Mouse (Mus musculus) right cerebral cortex, adult 18-20 months (tissue): ENCODE measurements around the gene AU022252.
A peak's percentile ranks its signal among the peaks of the same experiment; 100 is the strongest.

Experiments used
- DNase-seq: peaks from one replicate; pipeline ENCODE4 v3.0.0; 2022; ENCODE audit warnings: mixed read lengths

AU022252 gene

DNA sequence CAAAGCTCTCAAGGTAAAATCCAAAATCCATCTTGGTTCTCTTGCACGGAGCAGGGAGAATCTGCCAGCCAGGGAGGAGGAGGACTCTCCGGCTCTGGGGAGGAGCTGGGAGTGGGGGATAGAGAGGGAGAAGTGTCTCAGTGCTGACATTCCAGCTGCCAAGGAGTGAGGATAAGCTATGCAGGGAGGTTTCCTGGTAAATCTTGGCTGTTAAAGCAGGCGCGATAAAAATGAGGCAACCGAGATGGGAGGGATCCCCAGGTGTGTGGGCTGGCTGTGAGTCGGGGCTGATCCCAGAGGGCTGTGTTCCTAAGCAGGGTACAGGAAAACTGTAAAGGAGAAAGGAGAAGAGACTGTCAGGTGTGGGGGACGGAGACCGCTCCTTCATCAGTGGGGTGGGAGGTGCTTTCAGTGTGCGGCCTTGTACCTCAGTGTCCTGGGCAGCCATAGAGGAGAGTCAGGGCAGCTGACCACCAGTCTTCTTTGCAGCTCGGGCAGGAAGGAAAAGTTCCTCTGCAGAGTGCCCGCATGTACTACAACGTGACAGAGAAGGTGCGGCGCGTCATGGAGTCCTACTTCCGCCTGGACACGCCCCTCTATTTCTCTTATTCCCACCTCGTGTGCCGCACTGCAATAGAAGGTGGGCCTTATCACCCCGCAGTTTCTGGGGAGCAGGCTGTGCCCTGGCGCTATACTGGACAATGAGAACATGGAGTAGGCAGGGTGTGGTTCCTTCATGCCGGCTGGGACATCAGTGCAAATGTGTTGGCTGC, 12.1 kb upstream of the AU022252 start:
- DNase-seq: peak; percentile 89

- DNase-seq: no peak
Observed at GRCm38 (mm10) chr4:119242571-119242970, 10.1 kb upstream of the AU022252 start.

DNA sequence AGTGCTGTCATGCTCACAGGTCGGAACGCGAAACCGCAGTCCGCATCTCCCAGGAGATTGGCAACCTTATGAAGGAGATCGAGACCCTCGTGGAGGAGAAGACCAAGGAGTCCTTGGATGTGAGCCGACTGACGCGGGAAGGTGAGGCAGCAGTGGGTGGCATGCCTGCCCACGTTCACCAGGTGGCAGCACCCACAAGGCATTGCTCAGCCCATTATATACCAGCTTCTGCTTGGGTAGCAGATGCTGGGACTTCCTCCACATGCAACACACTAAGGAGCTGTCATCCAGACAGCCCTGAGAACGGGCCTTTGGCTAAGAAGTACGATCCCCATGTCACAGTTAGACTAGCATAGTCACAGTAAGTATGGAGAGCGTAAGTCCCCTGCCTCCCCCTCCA, 9.2 kb upstream of the AU022252 start:
- peak; percentile 61 for DNase-seq

DNA sequence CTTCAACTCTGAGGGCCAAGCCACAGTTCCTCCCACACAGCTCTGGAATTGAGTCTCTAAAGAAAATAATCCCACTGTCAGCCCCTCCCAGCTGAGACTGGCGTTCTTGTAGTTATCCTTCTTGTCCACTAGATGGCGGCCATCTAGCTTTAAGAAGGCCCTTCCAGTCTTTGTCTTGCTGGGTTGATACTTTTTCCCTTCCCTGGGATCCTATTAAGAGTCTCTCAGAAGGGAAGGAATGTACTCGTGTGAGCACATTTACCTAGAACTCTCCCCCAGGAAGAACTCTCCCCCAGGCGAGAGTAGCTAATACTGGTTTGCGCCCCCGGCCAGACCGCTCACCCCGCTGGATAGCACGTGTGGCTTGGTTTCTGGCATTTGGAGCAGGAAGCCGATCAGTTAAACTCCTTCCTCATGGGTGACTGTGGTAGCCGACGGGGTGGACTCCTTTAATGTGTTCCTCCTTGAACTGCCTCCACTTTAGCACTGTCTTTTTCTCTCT, 6.7 kb upstream of the AU022252 start:
- peak; percentile 54 for DNase-seq

DNA sequence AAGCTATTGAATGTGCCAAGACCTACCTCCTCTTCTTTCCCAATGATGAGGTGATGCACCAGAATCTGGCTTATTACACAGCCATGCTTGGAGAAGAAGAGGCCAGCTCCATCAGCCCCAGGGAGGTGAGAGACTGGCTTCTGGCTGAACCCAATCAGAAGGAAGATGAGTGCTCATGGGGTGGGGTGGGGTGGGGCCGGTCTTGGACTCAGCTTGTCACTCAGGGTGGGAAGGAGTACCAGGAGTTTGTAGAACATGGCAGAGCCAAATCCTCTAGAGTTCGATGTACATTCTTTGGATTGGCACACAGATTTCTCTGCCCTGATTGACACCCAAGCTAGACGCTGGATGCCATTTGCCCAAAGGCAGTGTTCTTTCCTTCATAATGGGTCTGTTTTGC, 6.1 kb upstream of the AU022252 start:
- no peak for DNase-seq

- no peak for DNase-seq
Observed at GRCm38 (mm10) chr4:119234348-119234747, 1.8 kb upstream of the AU022252 start.

DNA sequence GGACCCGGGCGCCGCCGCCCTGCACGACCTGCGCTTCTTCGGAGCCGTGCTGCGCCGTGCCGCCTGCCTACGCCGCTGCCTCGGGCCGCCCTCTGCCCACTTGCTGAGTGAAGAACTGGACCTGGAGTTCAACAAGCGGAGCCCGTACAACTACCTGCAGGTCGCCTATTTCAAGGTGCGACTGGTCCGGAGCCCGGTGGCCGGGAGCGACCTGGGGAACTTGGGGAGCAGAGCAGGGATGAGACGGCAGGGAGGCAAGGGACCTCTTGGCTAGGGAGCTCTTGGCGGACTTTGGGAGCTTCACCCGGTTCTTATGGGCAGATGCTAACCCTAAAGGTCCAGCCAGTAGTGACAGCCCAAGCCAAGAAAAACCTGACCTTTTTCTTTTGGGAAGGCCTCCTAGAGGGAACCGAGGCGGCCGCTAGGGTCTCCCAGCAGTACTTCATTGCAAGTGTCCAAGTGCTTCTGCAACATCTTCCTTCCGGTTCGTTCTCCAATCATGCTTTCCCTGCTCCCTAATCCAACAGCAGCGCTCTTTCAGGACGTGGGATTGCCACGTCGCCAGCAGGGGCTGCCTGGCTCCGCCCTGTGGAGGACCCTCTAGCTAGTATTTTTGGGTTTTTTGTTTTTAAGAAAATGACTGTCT, 867 bp upstream of the AU022252 start:
- peak; percentile 57 for DNase-seq

DNA sequence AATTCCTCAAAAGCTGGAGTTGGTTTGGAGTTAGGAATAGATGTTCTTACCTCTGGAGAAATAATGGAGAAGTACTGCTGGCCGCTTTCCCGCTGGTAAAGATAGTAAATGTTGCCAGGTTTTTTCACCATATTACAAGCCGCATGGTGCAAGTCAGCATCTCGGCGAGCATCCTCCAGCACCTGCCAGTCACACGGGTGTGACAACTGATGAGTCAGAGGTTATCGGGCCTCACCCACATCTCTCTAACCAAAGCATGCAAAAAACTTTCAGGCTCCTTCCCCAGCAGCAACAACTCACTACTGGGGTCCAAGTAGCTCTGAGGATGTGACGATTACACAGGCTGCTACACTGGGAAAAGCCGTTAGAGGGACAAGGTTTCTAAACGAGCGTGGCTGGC, 5.8 kb downstream of the AU022252 start:
- DNase-seq: no peak

DNA sequence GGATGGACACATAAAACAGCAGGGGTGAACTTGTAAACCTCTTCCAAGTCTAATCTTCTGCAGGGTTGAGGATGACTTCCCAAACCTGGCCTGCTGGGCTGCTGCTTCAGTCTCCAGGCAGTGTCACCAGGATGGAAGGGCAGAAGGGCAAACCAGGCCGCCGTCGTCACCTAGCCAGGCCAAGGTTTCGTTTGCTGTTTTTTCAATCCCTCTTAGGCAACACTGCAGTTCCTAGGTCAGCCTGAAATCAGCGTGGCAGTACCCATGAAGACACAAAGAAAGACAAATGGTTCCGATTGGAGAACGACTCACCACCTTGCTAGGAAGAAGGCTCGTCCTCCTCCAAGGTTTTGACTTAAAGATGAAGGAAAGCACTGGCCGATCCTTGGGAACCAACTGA, 6.8 kb downstream of the AU022252 start:
- DNase-seq: no peak

GRCm38 (mm10) chr4:119224534-119224933, 8.0 kb downstream of the AU022252 start:
- no peak for DNase-seq

DNA sequence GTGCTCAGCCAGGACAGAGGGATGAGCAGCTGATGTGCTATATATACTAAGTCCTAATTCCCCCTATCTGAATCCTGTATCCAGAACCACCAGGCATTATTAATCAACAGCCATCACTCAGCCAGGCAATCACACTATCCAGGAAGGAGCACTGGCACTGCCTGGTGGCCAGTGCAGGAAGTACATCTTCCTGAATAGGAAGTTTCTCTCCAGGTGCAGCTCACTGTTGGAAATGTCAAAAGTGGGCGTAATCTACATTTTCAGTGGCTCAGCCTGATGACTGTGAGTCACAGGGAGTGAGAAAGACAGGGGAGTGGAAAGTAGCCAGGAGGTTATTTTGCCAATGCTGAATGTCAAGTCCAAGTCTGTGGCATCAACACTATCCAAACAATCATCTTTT, 8.8 kb downstream of the AU022252 start:
- DNase-seq: peak; percentile 41

- DNase-seq: no peak
Observed at GRCm38 (mm10) chr4:119218169-119218568, 14.3 kb downstream of the AU022252 start, which contains the start of gene Tmem269. TSS of gene Tmem269 (minus strand) at chr4:119218217.

- DNase-seq: no peak
Observed at GRCm38 (mm10) chr4:119216667-119217066, 15.8 kb downstream of the AU022252 start.

- DNase-seq: peak; percentile 63
Observed at GRCm38 (mm10) chr4:119204672-119205071, 27.8 kb downstream of the AU022252 start.

DNA sequence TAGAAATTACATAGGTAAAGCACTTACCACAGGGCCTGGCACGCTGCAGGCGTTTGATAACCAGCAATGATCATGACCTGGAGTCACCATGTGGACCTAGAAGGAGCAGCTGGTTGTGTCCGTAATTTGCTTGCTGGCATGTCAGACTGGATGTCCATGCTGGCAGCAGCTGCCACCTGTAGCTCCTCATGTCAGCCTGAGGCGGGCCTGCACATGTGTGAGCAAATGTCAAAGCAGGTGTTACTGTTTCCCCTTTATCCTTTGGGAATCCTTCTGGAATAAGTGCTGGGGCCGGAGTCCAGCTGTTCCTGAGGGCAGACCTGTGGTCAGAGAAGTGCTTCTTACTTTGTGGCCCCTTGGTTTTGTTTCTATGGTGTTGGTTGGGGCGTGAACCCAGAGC, 34.4 kb downstream of the AU022252 start:
- DNase-seq: no peak

- DNase-seq: no peak
Observed at GRCm38 (mm10) chr4:119195582-119196320, 36.8 kb downstream of the AU022252 start.

GRCm38 (mm10) chr4:119194909-119195581, 37.5 kb downstream of the AU022252 start, which contains the start of gene Svbp:
TSS of gene Svbp (plus strand) at chr4:119195306.
- peak; percentile 88 for DNase-seq

GRCm38 (mm10) chr4:119192757-119193156, 39.8 kb downstream of the AU022252 start:
- DNase-seq: no peak

GRCm38 (mm10) chr4:119191273-119191672, 41.2 kb downstream of the AU022252 start:
- DNase-seq: no peak

- no peak for DNase-seq
Observed at GRCm38 (mm10) chr4:119190618-119191017, 41.9 kb downstream of the AU022252 start.

DNA sequence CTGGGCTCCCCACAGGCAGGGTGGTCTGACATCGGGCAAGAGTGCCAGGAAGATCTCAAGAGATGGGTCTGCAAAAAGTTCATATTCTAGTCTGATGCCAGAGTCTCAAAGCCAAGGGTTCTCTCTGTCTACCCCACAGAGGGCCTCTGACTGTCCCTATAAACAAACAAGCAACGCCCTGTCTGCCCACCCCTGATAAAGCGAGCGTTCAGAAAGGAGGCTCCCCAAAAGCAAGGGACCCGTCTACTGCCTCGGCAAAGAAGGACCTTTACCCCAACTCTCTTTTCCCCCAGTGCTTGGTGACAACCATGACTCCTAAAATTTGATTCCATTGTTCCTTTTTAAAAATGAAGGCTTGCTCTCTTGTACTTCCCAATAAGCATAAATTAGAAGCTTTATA, 42.6 kb downstream of the AU022252 start, which contains the start of gene Ermap:
TSS of gene Ermap (minus strand) at position 148 of the 400 bp plus-strand sequence.
- no peak for DNase-seq

DNA sequence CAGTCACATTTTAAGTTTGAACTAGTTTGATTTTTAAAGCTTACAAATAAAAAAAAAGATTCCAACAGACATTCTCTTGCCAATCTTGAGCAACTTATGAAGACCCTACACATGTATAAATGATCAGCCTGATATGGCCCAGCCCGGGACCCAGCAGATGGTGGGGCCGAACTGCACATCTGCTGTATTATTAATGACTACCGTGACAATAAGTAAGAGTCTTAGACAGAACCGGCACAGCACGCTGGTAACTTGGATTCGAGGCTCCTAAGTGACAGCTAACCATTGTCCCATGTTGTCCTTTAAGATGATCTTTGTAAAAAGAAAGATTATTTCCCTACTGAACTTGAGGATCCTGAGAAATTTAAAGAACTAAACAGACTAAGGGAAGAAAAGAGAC, 43.1 kb downstream of the AU022252 start:
- DNase-seq: no peak
